Mouse (Mus musculus) liver, postnatal 0 days (tissue): ENCODE data around the gene Gjd3.

Experiments
- CTCF ChIP-seq: sonication (generic); IDR thresholded peaks from 2 replicates; pipeline ENCODE4 v1.5.1; 2016; ENCODE audit warnings: antibody characterized with exemption, low read depth
- EP300 ChIP-seq: IDR thresholded peaks from 2 replicates; pipeline ENCODE4 v1.6.1; 2016; ENCODE audit warnings: antibody characterized with exemption, low read depth, mild to moderate bottlenecking

DNA sequence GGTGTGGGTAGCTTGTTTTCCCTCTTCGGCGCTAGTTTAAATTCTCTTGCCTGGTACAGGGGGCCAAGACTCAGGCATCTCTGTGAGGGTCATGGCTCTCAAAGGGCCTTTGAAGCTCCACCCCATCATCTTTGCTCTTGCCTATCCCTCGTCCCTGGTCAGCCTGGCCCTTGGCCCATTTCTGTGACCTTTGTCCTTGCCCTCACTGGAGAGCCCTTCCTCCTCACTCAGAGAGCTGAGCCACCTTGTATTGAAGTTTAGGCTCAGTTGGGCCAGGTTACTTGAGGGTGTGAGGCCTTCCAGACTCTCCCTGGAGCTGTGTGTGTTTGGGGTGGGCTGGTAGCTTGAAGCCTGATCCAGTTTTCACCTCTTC is 37.2 kb downstream of the Gjd3 start:
- TF ChIP-seq CTCF = no peak
- TF ChIP-seq EP300 = no peak
